Mouse (Mus musculus): ENCODE measurements around the gene Sec31b. TPM values are rescaled to one million over a fixed set of nuclear protein-coding genes. Genes with fewer than 3 reads are reported as not detected.

Sec31b gene
- polyA plus RNA-seq, 1 experiment, result 1.3 TPM

DNA sequence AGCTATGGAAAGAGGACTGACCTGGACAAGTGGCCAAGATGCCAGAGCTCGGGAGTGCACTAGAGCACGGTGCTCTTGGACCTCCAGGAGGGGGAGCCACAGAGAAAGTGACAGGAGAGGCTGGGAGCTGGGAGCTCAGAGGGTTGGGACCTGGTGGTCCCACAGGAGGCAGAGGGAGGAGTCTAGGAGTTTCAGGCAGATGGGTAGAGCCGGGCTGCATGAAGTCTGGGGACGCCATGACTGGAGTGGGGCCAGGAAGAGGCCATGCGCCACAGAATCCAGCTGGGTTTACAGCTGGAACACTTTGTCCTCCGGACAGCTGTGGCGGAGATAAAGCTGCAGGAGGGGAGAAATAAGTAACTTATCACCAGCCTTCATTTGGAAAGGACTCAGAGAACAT is 26.5 kb downstream of the Sec31b start:
- H3K4me1 ChIP-seq (ENCODE audit: control insufficient read depth, insufficient read depth, low read length), result no peaks in the 10 kb centered on the region
- TF ChIP-seq POLR2A (IDR thresholded peaks at IDR 0.05; ENCODE audit: borderline replicate concordance, control insufficient read depth, low read depth, low read length) (no peak), CTCF (IDR thresholded peaks at IDR 0.05; ENCODE audit: control insufficient read depth, insufficient read depth, low read length) (no peak)
- 64% methylated on average over 7 of the region's 7 CpGs for WGBS
- H3K4me3 ChIP-seq (replicated peaks; ENCODE audit: control insufficient read depth, low read depth, low read length), result no peak overlapping the region
- no peak overlapping the region for H3K27ac ChIP-seq (ENCODE audit: control insufficient read depth, insufficient read depth, low read depth, low read length, poor library complexity)

DNA sequence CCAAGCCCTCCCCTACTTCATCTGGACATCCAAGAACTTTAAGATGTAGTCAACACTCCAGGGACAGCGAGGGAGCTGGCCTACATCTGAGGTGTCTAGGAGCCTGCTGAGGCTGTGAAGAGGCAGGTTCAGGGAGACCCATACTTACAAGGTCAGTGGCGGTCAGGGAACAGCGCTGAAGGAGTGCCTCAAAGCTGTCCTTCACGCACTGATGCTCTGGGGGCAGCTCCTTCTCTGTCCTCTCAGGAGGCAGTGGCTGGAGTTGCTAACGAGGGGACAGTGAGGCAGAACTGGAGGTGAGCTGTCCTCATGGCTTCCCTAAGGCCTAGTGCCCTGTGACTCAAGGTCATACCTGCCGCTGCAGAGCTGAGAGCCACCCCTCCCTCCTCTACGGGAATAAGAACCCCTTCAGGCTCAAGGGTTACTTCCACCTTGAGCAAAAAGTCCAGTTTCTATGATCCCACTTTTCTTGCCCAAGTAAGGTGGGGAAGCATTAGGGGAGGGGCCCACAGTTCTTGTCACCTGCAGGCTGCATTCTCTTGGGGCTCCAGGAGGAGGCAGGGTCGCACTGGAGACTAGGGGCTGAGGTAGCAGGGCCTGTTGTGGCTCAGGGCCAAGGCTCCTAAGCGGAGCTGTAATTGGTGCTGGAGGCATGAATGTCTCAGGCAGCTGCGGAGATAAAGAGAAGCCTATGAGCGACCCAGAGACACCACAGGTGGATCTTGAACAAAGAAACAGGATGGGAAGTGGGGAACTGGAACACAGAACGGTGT is 27.5 kb downstream of the Sec31b start:
- Histone ChIP-seq H3K4me3 (replicated peaks; ENCODE audit: control insufficient read depth, low read depth, low read length) (no peak overlapping the region), H3K27ac (ENCODE audit: control insufficient read depth, insufficient read depth, low read depth, low read length, poor library complexity) (no peak overlapping the region), H3K4me1 (ENCODE audit: control insufficient read depth, insufficient read depth, low read length) (no peaks in the 10 kb centered on the region)
- no peak for TF ChIP-seq POLR2A (IDR thresholded peaks at IDR 0.05; ENCODE audit: borderline replicate concordance, control insufficient read depth, low read depth, low read length)
- no peak for TF ChIP-seq CTCF (IDR thresholded peaks at IDR 0.05; ENCODE audit: control insufficient read depth, insufficient read depth, low read length)
- 80% methylated on average over 12 of the region's 12 CpGs for WGBS

- Histone ChIP-seq H3K4me3 (replicated peaks; ENCODE audit: control insufficient read depth, low read depth, low read length) (no peak overlapping the region), H3K27ac (ENCODE audit: control insufficient read depth, insufficient read depth, low read depth, low read length, poor library complexity) (no peak overlapping the region), H3K4me1 (ENCODE audit: control insufficient read depth, insufficient read depth, low read length) (no peaks in the 10 kb centered on the region)
- TF ChIP-seq CTCF (IDR thresholded peaks at IDR 0.05; ENCODE audit: control insufficient read depth, insufficient read depth, low read length) (no peak), POLR2A (IDR thresholded peaks at IDR 0.05; ENCODE audit: borderline replicate concordance, control insufficient read depth, low read depth, low read length) (no peak)
- 59% methylated on average over 6 of the region's 6 CpGs for WGBS
Observed at GRCm38 (mm10) chr19:44515769-44516168, 29.9 kb downstream of the Sec31b start.

- Histone ChIP-seq H3K4me1 (ENCODE audit: control insufficient read depth, insufficient read depth, low read length) (no peaks in the 10 kb centered on the region), H3K4me3 (replicated peaks; ENCODE audit: control insufficient read depth, low read depth, low read length) (no peak overlapping the region), H3K27ac (ENCODE audit: control insufficient read depth, insufficient read depth, low read depth, low read length, poor library complexity) (no peak overlapping the region)
- 71% methylated on average over 14 of the region's 14 CpGs for WGBS
- TF ChIP-seq POLR2A (IDR thresholded peaks at IDR 0.05; ENCODE audit: borderline replicate concordance, control insufficient read depth, low read depth, low read length), result no peak
- TF ChIP-seq CTCF (IDR thresholded peaks at IDR 0.05; ENCODE audit: control insufficient read depth, insufficient read depth, low read length), result no peak
Observed at GRCm38 (mm10) chr19:44514521-44515451, 30.9 kb downstream of the Sec31b start.

DNA sequence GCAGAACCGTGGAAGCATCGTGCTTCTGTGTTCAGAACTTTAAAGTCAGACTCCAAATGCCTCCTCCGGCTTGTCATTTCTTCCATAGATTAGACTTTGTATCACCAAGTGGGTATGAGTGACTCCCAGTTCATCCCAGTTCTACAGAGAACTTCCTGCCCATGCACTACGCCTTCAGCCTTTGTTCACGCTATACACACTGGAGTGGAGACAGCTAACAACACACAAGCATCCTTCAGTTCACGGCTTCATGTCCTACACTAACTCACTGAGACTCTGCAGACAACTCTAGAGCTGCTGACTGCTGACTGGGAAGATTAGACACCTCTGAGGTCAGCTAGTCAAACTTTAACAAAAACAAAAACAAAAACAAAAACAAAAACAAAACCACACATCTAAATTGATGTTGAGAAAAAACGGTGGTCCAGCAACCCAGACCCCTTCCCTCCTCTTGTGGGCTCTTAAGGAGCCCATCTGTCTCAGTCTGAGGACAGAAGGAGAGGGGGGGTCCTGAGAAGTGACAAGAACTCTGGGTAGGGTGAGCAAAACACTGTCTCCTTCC is 31.7 kb downstream of the Sec31b start:
- H3K4me3 ChIP-seq (replicated peaks; ENCODE audit: control insufficient read depth, low read depth, low read length), result no peak overlapping the region
- no peaks in the 10 kb centered on the region for H3K4me1 ChIP-seq (ENCODE audit: control insufficient read depth, insufficient read depth, low read length)
- no peak overlapping the region for H3K27ac ChIP-seq (ENCODE audit: control insufficient read depth, insufficient read depth, low read depth, low read length, poor library complexity)
- WGBS, result 30% methylated on average over 7 of the region's 7 CpGs
- TF ChIP-seq CTCF (IDR thresholded peaks at IDR 0.05; ENCODE audit: control insufficient read depth, insufficient read depth, low read length) (no peak), POLR2A (IDR thresholded peaks at IDR 0.05; ENCODE audit: borderline replicate concordance, control insufficient read depth, low read depth, low read length) (no peak)

DNA sequence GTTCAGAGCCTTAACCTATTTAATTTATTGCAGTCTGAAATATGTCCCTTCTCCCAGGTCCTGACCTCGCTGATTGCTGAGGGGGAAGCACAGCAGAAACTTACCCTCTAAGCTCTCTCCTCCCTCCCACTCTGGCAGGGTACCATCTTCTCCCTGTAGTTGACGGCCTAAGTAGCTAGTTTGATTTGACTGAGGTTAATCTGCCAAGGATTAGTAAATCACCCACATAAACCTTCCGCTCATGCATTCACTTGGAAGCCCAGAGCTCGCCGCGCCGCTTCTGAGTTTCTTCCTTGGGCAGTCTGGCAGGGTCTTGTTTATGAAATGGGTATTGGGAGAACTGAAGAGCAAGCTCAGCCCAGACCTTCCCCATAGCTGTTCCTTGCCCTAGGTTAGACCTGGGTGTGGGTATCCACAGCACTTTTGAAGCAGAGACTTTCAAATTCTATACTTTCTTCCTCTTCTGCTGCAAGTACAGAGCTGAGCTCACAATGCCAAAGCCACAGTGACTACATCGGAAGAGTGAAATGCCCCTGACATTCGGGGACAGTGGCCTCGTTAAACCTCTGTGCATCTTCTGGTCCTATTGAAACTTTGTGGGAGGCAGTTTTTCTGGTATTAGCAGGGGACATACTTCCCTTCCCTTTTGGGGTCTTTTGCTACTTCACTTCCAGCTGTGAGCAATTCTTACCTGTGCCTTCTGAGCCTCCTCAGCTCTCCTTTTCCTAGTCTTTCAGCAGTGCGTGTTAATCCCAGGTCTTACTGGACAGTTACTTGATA is 32.4 kb downstream of the Sec31b start:
- H3K4me3 ChIP-seq (replicated peaks; ENCODE audit: control insufficient read depth, low read depth, low read length), result no peak overlapping the region
- TF ChIP-seq CTCF (IDR thresholded peaks at IDR 0.05; ENCODE audit: control insufficient read depth, insufficient read depth, low read length) (no peak), POLR2A (IDR thresholded peaks at IDR 0.05; ENCODE audit: borderline replicate concordance, control insufficient read depth, low read depth, low read length) (no peak)
- no peak overlapping the region for H3K27ac ChIP-seq (ENCODE audit: control insufficient read depth, insufficient read depth, low read depth, low read length, poor library complexity)
- H3K4me1 ChIP-seq (ENCODE audit: control insufficient read depth, insufficient read depth, low read length), result no peaks in the 10 kb centered on the region
- 27% methylated on average over 11 of the region's 11 CpGs for WGBS

DNA sequence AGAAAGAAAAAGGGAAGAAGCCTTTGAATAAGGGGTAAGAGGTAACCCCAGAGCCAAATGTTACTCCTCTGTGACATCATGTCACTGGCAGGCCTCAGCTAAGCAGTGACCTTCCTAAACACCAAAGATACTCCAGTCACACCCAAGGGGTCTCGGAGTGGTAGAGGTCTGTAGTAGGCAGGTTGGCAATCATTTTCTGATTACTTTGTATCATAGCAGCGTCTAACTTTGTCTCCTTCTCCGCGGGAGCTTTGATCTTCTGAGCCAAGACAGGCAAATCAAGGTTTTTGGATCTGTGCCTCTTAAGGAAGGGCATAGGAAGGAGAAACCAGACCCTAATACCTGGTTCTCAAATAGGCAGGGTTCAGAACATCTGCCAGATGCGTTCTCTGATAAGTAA is 33.1 kb downstream of the Sec31b start:
- WGBS, result 35% methylated on average over 5 of the region's 5 CpGs
- Histone ChIP-seq H3K4me3 (replicated peaks; ENCODE audit: control insufficient read depth, low read depth, low read length) (no peak overlapping the region), H3K27ac (ENCODE audit: control insufficient read depth, insufficient read depth, low read depth, low read length, poor library complexity) (no peak overlapping the region), H3K4me1 (ENCODE audit: control insufficient read depth, insufficient read depth, low read length) (no peaks in the 10 kb centered on the region)
- TF ChIP-seq POLR2A (IDR thresholded peaks at IDR 0.05; ENCODE audit: borderline replicate concordance, control insufficient read depth, low read depth, low read length), result no peak
- TF ChIP-seq CTCF (IDR thresholded peaks at IDR 0.05; ENCODE audit: control insufficient read depth, insufficient read depth, low read length), result no peak
